Mouse (Mus musculus): Measurements from ENCODE around the gene Nt5c. TPM values are rescaled to one million over a fixed set of nuclear protein-coding genes. Genes with fewer than 3 reads are reported as not detected.
"Not testable (repeated sequence)": the region's sequence is repeated elsewhere in the genome, so short reads cannot be mapped to it uniquely, and the experiment has no call there.

The Nt5c gene
- polyA plus RNA-seq, 1 experiment from 2014 or later = 41.9 TPM

DNA sequence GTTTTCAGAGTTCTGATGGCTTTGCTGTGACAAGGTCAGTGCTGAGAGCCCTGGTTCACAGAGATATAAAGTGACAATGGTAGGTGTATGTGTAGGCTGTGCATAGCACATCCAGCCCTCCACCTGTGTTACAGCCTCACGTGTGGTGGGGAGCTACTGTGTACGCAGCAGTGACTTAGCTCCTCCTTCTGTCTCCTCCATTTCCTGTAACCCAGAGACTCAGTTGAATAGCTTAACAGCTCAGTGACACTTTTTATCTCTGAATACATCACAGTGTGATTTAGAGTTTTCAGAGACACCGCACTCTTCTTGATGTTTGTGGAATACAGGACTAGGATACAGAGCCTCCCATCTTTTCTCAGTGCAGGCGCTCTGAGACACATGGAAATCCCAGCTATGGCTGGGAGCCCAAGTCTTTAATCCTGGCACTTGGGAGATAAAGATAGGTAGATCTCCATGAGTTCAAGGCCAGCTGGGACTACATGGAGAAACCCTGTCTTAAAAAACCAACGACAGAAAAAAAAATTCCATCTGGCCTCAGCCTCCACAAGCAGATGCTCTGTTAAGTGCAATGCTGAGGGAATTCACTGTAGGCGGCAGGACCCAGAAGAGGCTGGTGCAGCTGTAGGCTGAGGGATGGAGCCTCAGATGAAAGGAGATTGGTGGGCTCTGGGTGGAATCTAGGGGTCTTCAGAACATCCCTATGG is 10.0 kb downstream of the Nt5c start:
- H3K27ac ChIP-seq (replicated peaks) = no peak overlapping the region
- no peak for ATAC-seq (ENCODE audit: insufficient read depth)
- H3K4me1 ChIP-seq (replicated peaks) = peaks cover 12% of the 10 kb centered on the region
- H3K4me2 ChIP-seq = no peak overlapping the region
- H3K9me3 ChIP-seq (replicated peaks) = no peaks in the 10 kb centered on the region
- H3K4me3 ChIP-seq (replicated peaks) = no peak overlapping the region
- H3K27me3 ChIP-seq = no peaks in the 10 kb centered on the region
- no peaks in the 10 kb centered on the region for H3K36me3 ChIP-seq (replicated peaks)
- WGBS (ENCODE audit: insufficient replicate concordance) = 65% methylated on average over 6 of the region's 6 CpGs
- H3K9ac ChIP-seq = no peak overlapping the region

GRCm38 (mm10) chr11:115478296-115478938 is 13.2 kb downstream of the Nt5c start:
- Histone ChIP-seq H3K9ac (no peak overlapping the region), H3K27ac (replicated peaks) (no peak overlapping the region), H3K27me3 (no peaks in the 10 kb centered on the region), H3K4me1 (replicated peaks) (peaks cover 39% of the 10 kb centered on the region), H3K9me3 (replicated peaks) (no peaks in the 10 kb centered on the region), H3K4me2 (no peak overlapping the region), H3K4me3 (replicated peaks) (no peak overlapping the region), H3K36me3 (replicated peaks) (no peaks in the 10 kb centered on the region)
- 60% methylated on average over 9 of the region's 9 CpGs for WGBS (ENCODE audit: insufficient replicate concordance)
- ATAC-seq (ENCODE audit: insufficient read depth) = no peak

DNA sequence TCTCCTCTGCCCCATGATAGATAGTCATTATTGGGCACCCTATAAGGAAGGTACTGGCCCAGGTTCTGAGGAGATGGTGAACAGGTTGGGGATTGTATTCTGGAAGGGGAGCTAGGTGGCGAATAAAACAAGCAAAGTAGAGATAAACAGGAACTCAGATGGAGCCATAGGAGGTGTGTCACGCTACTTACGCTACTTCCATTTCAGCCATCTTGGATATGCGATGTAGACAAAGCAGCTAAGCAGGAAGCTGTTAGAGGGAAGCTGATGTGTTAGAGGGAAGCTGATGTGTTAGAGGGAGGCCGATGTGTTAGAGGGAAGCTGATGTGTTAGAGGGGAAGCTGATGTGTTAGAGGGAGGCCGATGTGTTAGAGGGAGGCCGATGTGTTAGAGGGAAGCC is 14.3 kb downstream of the Nt5c start:
- H3K4me1 ChIP-seq (replicated peaks) = peaks cover 43% of the 10 kb centered on the region
- peak overlapping the region; percentile 56 for H3K27ac ChIP-seq (replicated peaks)
- H3K27me3 ChIP-seq; H3K36me3 ChIP-seq (replicated peaks); H3K9me3 ChIP-seq (replicated peaks); H3K9ac ChIP-seq; ATAC-seq (ENCODE audit: insufficient read depth): not testable (repeated sequence)
- peak overlapping the region; percentile 95 for H3K4me2 ChIP-seq
- 0 out of 2 replicates have a peak overlapping the region, but pooled peaks have one; percentile 77 for H3K4me3 ChIP-seq (replicated peaks)
- WGBS (ENCODE audit: insufficient replicate concordance) = 50% methylated on average over 7 of the region's 7 CpGs

DNA sequence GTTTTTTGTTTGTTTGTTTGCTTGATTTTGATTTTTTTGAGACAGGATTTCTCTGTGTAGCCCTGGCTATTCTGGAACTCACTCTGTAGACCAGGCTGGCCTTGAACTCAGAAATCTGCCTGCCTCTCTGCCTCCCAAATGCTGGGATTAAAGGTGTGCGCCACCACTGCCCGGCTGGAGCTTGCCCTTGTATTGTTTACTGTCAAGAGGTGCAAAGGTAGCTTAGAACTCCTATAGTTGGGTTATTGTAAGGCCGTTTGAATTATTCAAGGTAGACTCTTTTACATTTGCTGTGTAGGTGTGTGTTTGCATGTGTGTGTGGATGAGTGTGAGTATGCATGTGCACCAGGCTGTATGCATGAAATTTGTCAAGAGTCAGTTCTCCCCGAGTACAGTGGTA is 15.0 kb downstream of the Nt5c start:
- Histone ChIP-seq H3K4me2 (peak overlapping the region; percentile 95), H3K4me1 (replicated peaks) (peaks cover 43% of the 10 kb centered on the region), H3K27ac (replicated peaks) (peak overlapping the region; percentile 56; the same call in 1 of the 2 replicates), H3K4me3 (replicated peaks) (peak overlapping the region; percentile 77), H3K9ac (peak overlapping the region; percentile 78; the same call in 1 of the 2 replicates)
- not testable (repeated sequence) for ATAC-seq (ENCODE audit: insufficient read depth); H3K9me3 ChIP-seq (replicated peaks); H3K36me3 ChIP-seq (replicated peaks); H3K27me3 ChIP-seq
- WGBS (ENCODE audit: insufficient replicate concordance) = 68% methylated on average over 4 of the region's 4 CpGs

GRCm38 (mm10) chr11:115475758-115476237 is 15.9 kb downstream of the Nt5c start:
- WGBS (ENCODE audit: insufficient replicate concordance) = under 1% methylated on average over 28 of the region's 28 CpGs
- H3K27me3 ChIP-seq = no peaks in the 10 kb centered on the region
- ATAC-seq (ENCODE audit: insufficient read depth) = peak; percentile 32
- no peaks in the 10 kb centered on the region for H3K36me3 ChIP-seq (replicated peaks)
- H3K4me2 ChIP-seq = peak overlapping the region; percentile 95
- peak overlapping the region; percentile 83 for H3K27ac ChIP-seq (replicated peaks)
- peak overlapping the region; percentile 78 for H3K9ac ChIP-seq
- H3K4me3 ChIP-seq (replicated peaks) = peak overlapping the region; percentile 77
- H3K9me3 ChIP-seq (replicated peaks) = no peaks in the 10 kb centered on the region
- H3K4me1 ChIP-seq (replicated peaks) = peaks cover 43% of the 10 kb centered on the region

DNA sequence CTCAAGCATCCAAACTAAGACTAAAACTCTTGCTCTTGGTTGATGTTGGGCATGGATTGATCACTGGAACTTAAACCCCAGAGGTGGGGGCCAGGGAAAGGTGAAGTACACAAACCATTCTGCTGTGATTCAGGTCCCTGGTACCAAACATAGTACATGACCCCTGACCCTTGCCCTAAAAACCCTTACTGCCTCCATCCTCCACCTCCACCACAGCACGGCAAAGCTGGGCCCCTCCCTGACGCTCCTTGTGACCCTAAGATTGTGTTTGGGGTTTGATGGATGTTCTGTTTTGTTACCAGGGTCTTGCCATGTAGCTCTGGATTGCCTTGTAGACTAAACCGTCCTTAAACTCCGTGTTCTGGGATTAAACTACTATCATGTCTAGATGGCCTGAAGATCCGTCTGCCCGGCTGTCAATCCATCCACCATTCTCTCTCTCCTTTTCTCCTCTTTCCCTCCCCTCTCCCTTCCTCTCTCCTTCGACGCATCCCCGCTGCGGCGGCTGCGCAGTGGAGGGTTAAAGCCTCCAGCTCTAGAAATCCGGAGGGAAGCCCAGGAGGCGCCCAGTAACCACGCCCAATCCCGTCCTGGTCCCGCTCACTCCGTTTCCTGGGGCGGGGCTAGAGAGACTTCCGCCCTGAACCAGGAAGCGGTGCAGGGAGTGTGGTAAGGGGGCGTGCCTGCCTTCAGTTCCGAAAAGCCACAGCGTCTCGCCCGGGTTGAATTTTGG is 16.5 kb downstream of the Nt5c start, which contains the start of gene Armc7:
Gene Armc7 (plus strand): TSS at position 643 of the 733 bp plus-strand sequence.
- Histone ChIP-seq H3K9ac (peak within 1 kb of the TSS; percentile 78), H3K27me3 (no peaks in the 10 kb centered on the region), H3K36me3 (replicated peaks) (no peaks in the 10 kb centered on the region), H3K4me1 (replicated peaks) (peaks cover 43% of the 10 kb centered on the region), H3K27ac (replicated peaks) (peak within 1 kb of the TSS; percentile 83), H3K4me2 (peak within 1 kb of the TSS; percentile 95), H3K4me3 (replicated peaks) (peak within 1 kb of the TSS; percentile 77), H3K9me3 (replicated peaks) (no peaks in the 10 kb centered on the region)
- 2% methylated on average over 26 of the region's 26 CpGs for WGBS (ENCODE audit: insufficient replicate concordance)
- peak; percentile 92 for ATAC-seq (ENCODE audit: insufficient read depth)

DNA sequence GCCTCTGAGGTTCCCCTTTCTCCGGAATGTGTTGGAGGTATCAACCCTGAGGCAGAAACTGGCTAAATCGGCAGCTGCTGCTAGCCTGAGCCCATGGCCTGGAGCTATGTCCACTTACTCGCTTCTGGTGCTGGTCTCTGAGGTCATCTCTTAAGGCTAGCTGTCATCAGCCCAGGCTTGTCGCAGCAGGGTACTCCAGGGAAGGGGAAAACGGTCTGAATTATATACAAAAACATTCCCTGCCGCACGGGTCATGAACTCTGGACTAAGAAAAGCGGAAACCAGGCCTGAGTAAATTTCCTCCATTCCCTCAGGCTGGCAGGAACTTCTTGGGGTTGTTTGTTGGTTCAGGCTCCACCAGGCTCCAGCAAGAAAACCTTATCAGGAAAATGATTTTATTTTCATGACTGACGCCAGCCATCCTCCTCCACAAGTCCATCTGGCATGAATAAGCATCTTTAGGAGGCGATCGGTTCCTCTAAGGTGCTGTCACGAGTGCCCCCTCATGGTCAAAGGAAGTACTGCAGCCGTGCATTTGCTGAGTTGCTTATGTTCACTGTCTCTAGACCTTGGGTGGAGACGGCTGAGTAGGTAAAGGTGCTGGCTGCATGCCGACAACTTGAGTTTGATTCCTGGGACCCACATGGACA is 17.9 kb downstream of the Nt5c start:
- no peak overlapping the region; the same call in 1 of the 2 replicates for H3K4me3 ChIP-seq (replicated peaks)
- H3K9ac ChIP-seq = no peak overlapping the region

DNA sequence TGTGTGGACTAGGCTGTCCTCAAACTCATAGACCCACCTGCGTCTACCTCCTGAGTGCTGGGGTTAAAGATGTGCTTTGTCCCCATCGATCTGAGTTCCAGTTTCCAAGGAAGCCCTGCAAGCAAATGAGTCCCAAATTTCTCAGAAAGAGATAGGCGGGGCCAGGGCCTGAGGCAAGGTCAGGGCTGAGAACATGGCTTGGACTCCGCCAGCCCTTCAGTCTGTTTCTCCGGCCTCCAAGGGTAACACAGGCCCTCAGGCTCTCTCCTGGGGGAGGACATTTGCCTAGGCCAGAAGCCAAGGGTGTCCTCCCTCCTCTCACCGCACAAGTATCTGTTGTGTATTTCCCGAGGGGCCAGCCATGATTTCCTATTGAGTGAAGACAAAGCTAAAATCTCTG is 19.5 kb downstream of the Nt5c start:
- Histone ChIP-seq H3K9ac (no peak overlapping the region), H3K27ac (replicated peaks) (no peak overlapping the region), H3K4me1 (replicated peaks) (peaks cover 39% of the 10 kb centered on the region), H3K9me3 (replicated peaks) (no peaks in the 10 kb centered on the region), H3K4me2 (no peak overlapping the region), H3K36me3 (replicated peaks) (no peaks in the 10 kb centered on the region), H3K27me3 (no peaks in the 10 kb centered on the region), H3K4me3 (replicated peaks) (no peak overlapping the region)
- WGBS (ENCODE audit: insufficient replicate concordance) = 69% methylated on average over 7 of the region's 7 CpGs
- no peak for ATAC-seq (ENCODE audit: insufficient read depth)

More for the DNA sequence above, 17.9 kb downstream of the Nt5c start:
- Histone ChIP-seq H3K27me3 (no peaks in the 10 kb centered on the region), H3K4me1 (replicated peaks) (peaks cover 40% of the 10 kb centered on the region), H3K9me3 (replicated peaks) (no peaks in the 10 kb centered on the region), H3K4me2 (peak overlapping the region; percentile 54), H3K36me3 (replicated peaks) (no peaks in the 10 kb centered on the region), H3K27ac (replicated peaks) (peak overlapping the region; percentile 83)
- 20% methylated on average over 15 of the region's 15 CpGs for WGBS (ENCODE audit: insufficient replicate concordance)
- peak; percentile 46 for ATAC-seq (ENCODE audit: insufficient read depth)

DNA sequence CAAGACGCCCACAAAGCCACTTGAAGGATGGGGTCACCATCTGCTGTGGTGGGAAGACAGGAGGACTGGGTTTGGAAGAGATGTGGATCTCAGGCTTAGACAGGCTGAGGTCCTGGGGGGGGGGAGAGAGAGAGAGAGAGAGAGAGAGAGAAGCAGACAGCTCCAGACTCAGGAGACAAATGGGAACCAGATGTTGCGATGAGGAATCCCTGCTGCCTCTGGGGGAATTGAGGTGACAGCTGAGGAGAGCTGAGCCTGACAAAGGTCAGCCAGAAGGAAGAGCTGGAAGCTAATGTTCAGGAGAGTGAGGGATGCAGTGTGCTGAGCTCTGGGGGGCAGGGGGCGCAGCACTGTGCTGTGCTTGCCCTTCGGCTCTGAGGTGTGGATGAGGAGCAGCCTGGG is 24.4 kb downstream of the Nt5c start:
- Histone ChIP-seq H3K4me3 (replicated peaks) (no peak overlapping the region), H3K9me3 (replicated peaks) (no peaks in the 10 kb centered on the region), H3K4me2 (no peak overlapping the region), H3K27ac (replicated peaks) (no peak overlapping the region), H3K36me3 (replicated peaks) (no peaks in the 10 kb centered on the region), H3K27me3 (peaks cover 13% of the 10 kb centered on the region; the same call in 1 of the 2 replicates), H3K9ac (no peak overlapping the region), H3K4me1 (replicated peaks) (no peaks in the 10 kb centered on the region)
- WGBS (ENCODE audit: insufficient replicate concordance) = 45% methylated on average over 4 of the region's 4 CpGs
- no peak for ATAC-seq (ENCODE audit: insufficient read depth)

- no peak overlapping the region for H3K9ac ChIP-seq
- no peaks in the 10 kb centered on the region for H3K4me1 ChIP-seq (replicated peaks)
- 72% methylated on average over 8 of the region's 8 CpGs for WGBS (ENCODE audit: insufficient replicate concordance)
- peaks cover 23% of the 10 kb centered on the region; the same call in 1 of the 2 replicates for H3K27me3 ChIP-seq
- H3K4me2 ChIP-seq = no peak overlapping the region
- H3K36me3 ChIP-seq (replicated peaks) = no peaks in the 10 kb centered on the region
- no peak overlapping the region for H3K27ac ChIP-seq (replicated peaks)
- no peak overlapping the region for H3K4me3 ChIP-seq (replicated peaks)
- ATAC-seq (ENCODE audit: insufficient read depth) = no peak
- no peaks in the 10 kb centered on the region for H3K9me3 ChIP-seq (replicated peaks)
Observed at GRCm38 (mm10) chr11:115464851-115465250, 26.8 kb downstream of the Nt5c start.

All from liver, embryonic 15.5 days (tissue).